Mouse (Mus musculus): Measurements from ENCODE around the gene Arhgef3. TPM values are rescaled to one million over a fixed set of nuclear protein-coding genes. Genes with fewer than 3 reads are reported as not detected.

Arhgef3 gene
- polyA plus RNA-seq, 1 experiment from 2014 or later: 2.2 TPM

DNA sequence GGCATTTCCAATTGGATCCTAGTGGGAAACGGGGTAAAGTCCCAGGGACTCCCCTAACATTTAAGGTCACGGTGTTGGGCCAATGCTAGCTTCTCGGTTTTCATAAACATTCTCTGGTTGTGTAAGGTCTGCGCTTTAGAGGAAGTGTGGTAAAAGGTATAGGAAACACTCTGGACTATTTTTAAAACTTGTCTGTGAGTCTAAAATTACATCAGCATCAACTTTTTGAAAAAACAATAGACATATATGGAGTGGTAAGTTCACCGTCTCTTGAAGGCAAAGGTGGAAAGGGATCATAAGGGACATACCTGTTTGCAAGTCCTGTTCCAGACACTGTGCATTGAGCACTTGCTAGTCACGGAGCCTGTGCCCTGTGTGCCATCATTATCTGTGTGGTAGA lies 240.5 kb downstream of the Arhgef3 start:
- DNase-seq (ENCODE audit: low spot score, missing footprints) (no peak), ATAC-seq (ENCODE audit: low FRiP score) (no peak)
- no peaks in the 10 kb centered on the region for H3K9me3 ChIP-seq (ENCODE audit: control insufficient read depth, low read length)
- H3K9ac ChIP-seq (ENCODE audit: low read length): no peak overlapping the region
- H3K36me3 ChIP-seq (ENCODE audit: control insufficient read depth, insufficient read depth, low read length): no peaks in the 10 kb centered on the region
- H3K27ac ChIP-seq (ENCODE audit: low read depth, low read length): no peak overlapping the region
- no peak overlapping the region for H3K4me2 ChIP-seq
- 88% methylated on average over 6 of the region's 6 CpGs for WGBS
- no peaks in the 10 kb centered on the region for H3K4me1 ChIP-seq (ENCODE audit: control insufficient read depth, insufficient read depth, low read length)
- no peak overlapping the region for H3K4me3 ChIP-seq (ENCODE audit: low read depth, low read length)
- H3K27me3 ChIP-seq (ENCODE audit: control insufficient read depth, insufficient read depth, low read length): no peaks in the 10 kb centered on the region

GRCm38 (mm10) chr14:27355937-27356336 lies 241.2 kb downstream of the Arhgef3 start:
- Histone ChIP-seq H3K4me1 (ENCODE audit: control insufficient read depth, insufficient read depth, low read length) (no peaks in the 10 kb centered on the region), H3K27ac (ENCODE audit: low read depth, low read length) (no peak overlapping the region), H3K36me3 (ENCODE audit: control insufficient read depth, insufficient read depth, low read length) (no peaks in the 10 kb centered on the region), H3K9ac (ENCODE audit: low read length) (no peak overlapping the region), H3K27me3 (ENCODE audit: control insufficient read depth, insufficient read depth, low read length) (no peaks in the 10 kb centered on the region), H3K9me3 (ENCODE audit: control insufficient read depth, low read length) (no peaks in the 10 kb centered on the region), H3K4me3 (ENCODE audit: low read depth, low read length) (no peak overlapping the region), H3K4me2 (no peak overlapping the region)
- no peak for ATAC-seq (ENCODE audit: low FRiP score)
- DNase-seq (ENCODE audit: low spot score, missing footprints): no peak
- 87% methylated on average over 4 of the region's 4 CpGs for WGBS

DNA sequence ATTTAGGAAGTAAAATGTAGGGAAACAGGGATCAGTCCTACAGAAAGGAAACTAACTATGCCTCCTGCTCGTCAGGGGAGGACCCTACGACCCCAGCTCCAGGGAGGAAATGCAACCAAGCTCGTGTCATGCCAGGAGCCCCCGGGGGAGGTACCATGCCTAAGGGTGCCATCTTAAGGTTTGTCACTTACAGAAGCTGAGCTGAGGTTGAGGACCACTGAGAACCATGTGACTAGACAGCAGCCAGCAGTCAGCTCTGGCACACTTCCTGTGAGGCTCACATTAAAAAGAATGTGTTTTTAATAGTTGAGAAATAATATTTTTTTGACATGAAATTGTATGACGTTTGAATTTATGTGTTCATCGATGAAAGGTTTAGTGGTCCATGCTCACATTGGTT lies 242.4 kb downstream of the Arhgef3 start:
- DNase-seq (ENCODE audit: low spot score, missing footprints): no peak
- Histone ChIP-seq H3K4me1 (ENCODE audit: control insufficient read depth, insufficient read depth, low read length) (no peaks in the 10 kb centered on the region), H3K4me2 (no peak overlapping the region), H3K27ac (ENCODE audit: low read depth, low read length) (no peak overlapping the region), H3K9ac (ENCODE audit: low read length) (no peak overlapping the region), H3K36me3 (ENCODE audit: control insufficient read depth, insufficient read depth, low read length) (no peaks in the 10 kb centered on the region), H3K9me3 (ENCODE audit: control insufficient read depth, low read length) (no peaks in the 10 kb centered on the region), H3K27me3 (ENCODE audit: control insufficient read depth, insufficient read depth, low read length) (no peaks in the 10 kb centered on the region), H3K4me3 (ENCODE audit: low read depth, low read length) (no peak overlapping the region)
- 75% methylated on average over 6 of the region's 6 CpGs for WGBS
- ATAC-seq (ENCODE audit: low FRiP score): no peak

DNA sequence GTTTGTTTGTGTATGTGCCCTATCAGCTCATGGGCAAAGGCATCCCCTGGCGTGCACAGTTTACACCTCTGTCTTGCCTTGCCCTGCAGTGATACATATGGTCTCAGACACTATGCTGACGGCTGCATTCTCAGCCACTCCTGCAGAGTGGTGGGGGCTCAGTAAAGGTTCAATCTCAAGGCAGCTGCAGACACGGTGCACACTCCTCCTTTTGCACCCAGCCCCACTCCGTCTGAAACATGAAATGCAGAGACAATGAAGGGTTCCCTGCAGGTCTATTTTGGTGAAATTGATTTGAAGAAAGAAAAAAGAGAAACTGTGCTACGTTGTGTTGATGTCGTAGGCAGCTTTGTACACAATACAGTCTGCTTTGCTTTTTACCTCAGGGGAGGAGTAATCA lies 243.5 kb downstream of the Arhgef3 start:
- no peak for ATAC-seq (ENCODE audit: low FRiP score)
- no peak overlapping the region for H3K9ac ChIP-seq (ENCODE audit: low read length)
- H3K4me2 ChIP-seq: no peak overlapping the region
- no peak for DNase-seq (ENCODE audit: low spot score, missing footprints)
- no peaks in the 10 kb centered on the region for H3K9me3 ChIP-seq (ENCODE audit: control insufficient read depth, low read length)
- no peak overlapping the region for H3K27ac ChIP-seq (ENCODE audit: low read depth, low read length)
- H3K27me3 ChIP-seq (ENCODE audit: control insufficient read depth, insufficient read depth, low read length): no peaks in the 10 kb centered on the region
- H3K4me1 ChIP-seq (ENCODE audit: control insufficient read depth, insufficient read depth, low read length): no peaks in the 10 kb centered on the region
- 74% methylated on average over 6 of the region's 6 CpGs for WGBS
- no peaks in the 10 kb centered on the region for H3K36me3 ChIP-seq (ENCODE audit: control insufficient read depth, insufficient read depth, low read length)
- no peak overlapping the region for H3K4me3 ChIP-seq (ENCODE audit: low read depth, low read length)

GRCm38 (mm10) chr14:27360849-27361248 lies 246.2 kb downstream of the Arhgef3 start:
- DNase-seq (ENCODE audit: low spot score, missing footprints) (no peak), ATAC-seq (ENCODE audit: low FRiP score) (no peak)
- Histone ChIP-seq H3K27me3 (ENCODE audit: control insufficient read depth, insufficient read depth, low read length) (no peaks in the 10 kb centered on the region), H3K27ac (ENCODE audit: low read depth, low read length) (no peak overlapping the region), H3K9me3 (ENCODE audit: control insufficient read depth, low read length) (no peaks in the 10 kb centered on the region), H3K4me2 (no peak overlapping the region), H3K9ac (ENCODE audit: low read length) (no peak overlapping the region), H3K4me1 (ENCODE audit: control insufficient read depth, insufficient read depth, low read length) (no peaks in the 10 kb centered on the region), H3K4me3 (ENCODE audit: low read depth, low read length) (no peak overlapping the region), H3K36me3 (ENCODE audit: control insufficient read depth, insufficient read depth, low read length) (no peaks in the 10 kb centered on the region)
- 75% methylated on average over 7 of the region's 7 CpGs for WGBS

GRCm38 (mm10) chr14:27361514-27361913 lies 246.8 kb downstream of the Arhgef3 start:
- H3K27me3 ChIP-seq (ENCODE audit: control insufficient read depth, insufficient read depth, low read length): no peaks in the 10 kb centered on the region
- no peaks in the 10 kb centered on the region for H3K9me3 ChIP-seq (ENCODE audit: control insufficient read depth, low read length)
- H3K4me3 ChIP-seq (ENCODE audit: low read depth, low read length): no peak overlapping the region
- DNase-seq (ENCODE audit: low spot score, missing footprints): no peak
- no peak overlapping the region for H3K27ac ChIP-seq (ENCODE audit: low read depth, low read length)
- WGBS: 58% methylated on average over 4 of the region's 4 CpGs
- no peak overlapping the region for H3K9ac ChIP-seq (ENCODE audit: low read length)
- no peak for ATAC-seq (ENCODE audit: low FRiP score)
- no peaks in the 10 kb centered on the region for H3K4me1 ChIP-seq (ENCODE audit: control insufficient read depth, insufficient read depth, low read length)
- no peaks in the 10 kb centered on the region for H3K36me3 ChIP-seq (ENCODE audit: control insufficient read depth, insufficient read depth, low read length)
- no peak overlapping the region for H3K4me2 ChIP-seq

- Histone ChIP-seq H3K9ac (ENCODE audit: low read length) (no peak overlapping the region), H3K27ac (ENCODE audit: low read depth, low read length) (no peak overlapping the region), H3K4me2 (no peak overlapping the region), H3K4me3 (ENCODE audit: low read depth, low read length) (no peak overlapping the region), H3K4me1 (ENCODE audit: control insufficient read depth, insufficient read depth, low read length) (no peaks in the 10 kb centered on the region), H3K36me3 (ENCODE audit: control insufficient read depth, insufficient read depth, low read length) (no peaks in the 10 kb centered on the region), H3K9me3 (ENCODE audit: control insufficient read depth, low read length) (no peaks in the 10 kb centered on the region), H3K27me3 (ENCODE audit: control insufficient read depth, insufficient read depth, low read length) (no peaks in the 10 kb centered on the region)
- no peak for ATAC-seq (ENCODE audit: low FRiP score)
- DNase-seq (ENCODE audit: low spot score, missing footprints): no peak
- 80% methylated on average over 5 of the region's 5 CpGs for WGBS
Measured at GRCm38 (mm10) chr14:27364668-27365257, 250.1 kb downstream of the Arhgef3 start.

DNA sequence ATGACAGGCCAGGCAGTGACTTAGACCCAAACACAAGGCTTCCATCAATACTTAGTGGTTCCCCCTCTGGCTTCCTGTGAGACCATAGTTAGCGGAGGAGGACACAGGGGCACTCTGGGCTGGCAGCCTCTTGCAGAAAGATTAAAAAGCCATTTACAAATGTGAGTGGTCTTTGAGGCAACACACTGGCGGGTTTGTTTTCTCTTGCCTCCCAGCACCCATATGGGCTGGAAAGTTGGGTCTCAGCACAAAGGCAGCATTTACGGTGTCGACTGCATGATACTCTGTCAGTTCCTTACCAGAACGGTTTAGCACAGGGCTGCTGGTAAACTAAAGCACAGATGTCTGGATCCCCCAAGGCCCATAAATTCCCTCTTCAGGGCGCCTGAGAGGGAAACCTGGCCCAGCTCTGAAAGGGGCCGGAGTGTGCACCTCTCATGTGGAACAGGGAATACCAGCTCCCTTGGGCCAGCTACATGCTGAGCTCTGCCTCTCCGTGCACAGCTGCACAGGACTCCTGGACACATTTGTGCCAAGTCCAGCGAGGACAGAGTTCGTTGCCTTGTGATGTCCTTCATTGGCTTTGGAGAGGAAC lies 252.5 kb downstream of the Arhgef3 start:
- no peak overlapping the region for H3K4me3 ChIP-seq (ENCODE audit: low read depth, low read length)
- no peak overlapping the region for H3K4me2 ChIP-seq
- no peaks in the 10 kb centered on the region for H3K4me1 ChIP-seq (ENCODE audit: control insufficient read depth, insufficient read depth, low read length)
- no peak overlapping the region for H3K9ac ChIP-seq (ENCODE audit: low read length)
- no peaks in the 10 kb centered on the region for H3K27me3 ChIP-seq (ENCODE audit: control insufficient read depth, insufficient read depth, low read length)
- H3K36me3 ChIP-seq (ENCODE audit: control insufficient read depth, insufficient read depth, low read length): no peaks in the 10 kb centered on the region
- no peak for ATAC-seq (ENCODE audit: low FRiP score)
- 79% methylated on average over 10 of the region's 10 CpGs for WGBS
- no peaks in the 10 kb centered on the region for H3K9me3 ChIP-seq (ENCODE audit: control insufficient read depth, low read length)
- no peak for DNase-seq (ENCODE audit: low spot score, missing footprints)
- H3K27ac ChIP-seq (ENCODE audit: low read depth, low read length): no peak overlapping the region

- H3K9me3 ChIP-seq (ENCODE audit: control insufficient read depth, low read length): no peaks in the 10 kb centered on the region
- no peak overlapping the region for H3K27ac ChIP-seq (ENCODE audit: low read depth, low read length)
- no peak overlapping the region for H3K4me3 ChIP-seq (ENCODE audit: low read depth, low read length)
- no peaks in the 10 kb centered on the region for H3K27me3 ChIP-seq (ENCODE audit: control insufficient read depth, insufficient read depth, low read length)
- H3K36me3 ChIP-seq (ENCODE audit: control insufficient read depth, insufficient read depth, low read length): no peaks in the 10 kb centered on the region
- 55% methylated on average over 4 of the region's 4 CpGs for WGBS
- no peak overlapping the region for H3K4me2 ChIP-seq
- DNase-seq (ENCODE audit: low spot score, missing footprints) (no peak), ATAC-seq (ENCODE audit: low FRiP score) (no peak)
- no peak overlapping the region for H3K9ac ChIP-seq (ENCODE audit: low read length)
- H3K4me1 ChIP-seq (ENCODE audit: control insufficient read depth, insufficient read depth, low read length): no peaks in the 10 kb centered on the region
Measured at GRCm38 (mm10) chr14:27368619-27369018, 253.9 kb downstream of the Arhgef3 start.
